Mouse (Mus musculus): ENCODE results near the gene Fscn1. TPM values are rescaled to one million over a fixed set of nuclear protein-coding genes. Genes with fewer than 3 reads are reported as not detected.

The Fscn1 gene
- polyA plus RNA-seq, 1 experiment from 2014 or later, result 698 TPM

DNA sequence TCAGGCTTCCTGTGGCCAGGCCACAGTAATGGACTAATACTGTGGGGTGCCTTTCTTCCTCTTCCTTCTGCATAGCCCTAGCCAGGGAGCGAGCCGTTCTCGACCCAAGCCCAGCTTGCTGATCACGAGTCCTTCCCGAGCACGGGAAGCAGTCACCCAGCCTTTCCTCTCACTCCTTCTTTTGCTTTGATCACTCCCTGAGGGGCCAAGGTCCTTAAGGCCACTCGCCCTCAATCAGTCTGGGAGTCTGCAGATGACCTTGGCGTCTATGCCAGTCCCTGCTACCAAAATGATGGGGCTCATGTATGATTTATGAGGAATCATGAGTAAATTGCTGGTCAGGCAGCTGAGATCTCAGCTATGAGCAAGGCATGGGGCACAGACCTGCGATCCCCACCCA is 37.4 kb downstream of the Fscn1 start:
- DNase-seq (ENCODE audit: low spot score) (no peak), ATAC-seq (ENCODE audit: insufficient read depth, low FRiP score, low TSS enrichment) (no peak)
- H3K27me3 ChIP-seq (ENCODE audit: control insufficient read depth, insufficient read depth, low read length), result no peaks in the 10 kb centered on the region
- no peak overlapping the region for H3K4me2 ChIP-seq (ENCODE audit: low read depth)
- H3K4me1 ChIP-seq (ENCODE audit: control insufficient read depth, insufficient read depth, low read length), result peaks cover 11% of the 10 kb centered on the region
- H3K9ac ChIP-seq (ENCODE audit: low read length), result no peak overlapping the region
- no peaks in the 10 kb centered on the region for H3K9me3 ChIP-seq (ENCODE audit: control insufficient read depth, low read length)
- H3K4me3 ChIP-seq (ENCODE audit: low read depth, low read length), result no peak overlapping the region
- H3K27ac ChIP-seq (ENCODE audit: low read depth, low read length), result no peak overlapping the region
- H3K36me3 ChIP-seq (ENCODE audit: control insufficient read depth, insufficient read depth, low read length), result no peaks in the 10 kb centered on the region; the same call in 1 of the 2 replicates
- 70% methylated on average over 9 of the region's 9 CpGs for WGBS

GRCm38 (mm10) chr5:142998171-142998570 is 38.0 kb downstream of the Fscn1 start:
- ATAC-seq (ENCODE audit: insufficient read depth, low FRiP score, low TSS enrichment), result no peak
- Histone ChIP-seq H3K27me3 (ENCODE audit: control insufficient read depth, insufficient read depth, low read length) (no peaks in the 10 kb centered on the region), H3K36me3 (ENCODE audit: control insufficient read depth, insufficient read depth, low read length) (no peaks in the 10 kb centered on the region), H3K4me1 (ENCODE audit: control insufficient read depth, insufficient read depth, low read length) (peaks cover 11% of the 10 kb centered on the region), H3K4me3 (ENCODE audit: low read depth, low read length) (no peak overlapping the region), H3K9ac (ENCODE audit: low read length) (no peak overlapping the region), H3K4me2 (ENCODE audit: low read depth) (no peak overlapping the region), H3K27ac (ENCODE audit: low read depth, low read length) (no peak overlapping the region), H3K9me3 (ENCODE audit: control insufficient read depth, low read length) (no peaks in the 10 kb centered on the region)
- 41% methylated on average over 2 of the region's 2 CpGs for WGBS
- no peak for DNase-seq (ENCODE audit: low spot score)

GRCm38 (mm10) chr5:143000091-143000490 is 39.9 kb downstream of the Fscn1 start:
- no peak for DNase-seq (ENCODE audit: low spot score)
- H3K4me2 ChIP-seq (ENCODE audit: low read depth), result no peak overlapping the region
- H3K36me3 ChIP-seq (ENCODE audit: control insufficient read depth, insufficient read depth, low read length), result no peaks in the 10 kb centered on the region; the same call in 1 of the 2 replicates
- H3K4me3 ChIP-seq (ENCODE audit: low read depth, low read length), result no peak overlapping the region
- no peaks in the 10 kb centered on the region for H3K9me3 ChIP-seq (ENCODE audit: control insufficient read depth, low read length)
- H3K27me3 ChIP-seq (ENCODE audit: control insufficient read depth, insufficient read depth, low read length), result no peaks in the 10 kb centered on the region
- WGBS, result 39% methylated on average over 4 of the region's 4 CpGs
- H3K4me1 ChIP-seq (ENCODE audit: control insufficient read depth, insufficient read depth, low read length), result peaks cover 11% of the 10 kb centered on the region
- peak overlapping the region; percentile 76 for H3K27ac ChIP-seq (ENCODE audit: low read depth, low read length)
- H3K9ac ChIP-seq (ENCODE audit: low read length), result no peak overlapping the region
- ATAC-seq (ENCODE audit: insufficient read depth, low FRiP score, low TSS enrichment), result no peak

GRCm38 (mm10) chr5:143000654-143001500 is 40.7 kb downstream of the Fscn1 start:
- H3K36me3 ChIP-seq (ENCODE audit: control insufficient read depth, insufficient read depth, low read length), result no peaks in the 10 kb centered on the region; the same call in 1 of the 2 replicates
- ATAC-seq (ENCODE audit: insufficient read depth, low FRiP score, low TSS enrichment) (no peak), DNase-seq (ENCODE audit: low spot score) (peak; percentile 60)
- peak overlapping the region; percentile 82 for H3K27ac ChIP-seq (ENCODE audit: low read depth, low read length)
- no peaks in the 10 kb centered on the region for H3K27me3 ChIP-seq (ENCODE audit: control insufficient read depth, insufficient read depth, low read length)
- 41% methylated on average over 9 of the region's 9 CpGs for WGBS
- H3K4me1 ChIP-seq (ENCODE audit: control insufficient read depth, insufficient read depth, low read length), result peaks cover 11% of the 10 kb centered on the region
- H3K4me2 ChIP-seq (ENCODE audit: low read depth), result no peak overlapping the region
- H3K4me3 ChIP-seq (ENCODE audit: low read depth, low read length), result no peak overlapping the region
- no peaks in the 10 kb centered on the region for H3K9me3 ChIP-seq (ENCODE audit: control insufficient read depth, low read length)
- H3K9ac ChIP-seq (ENCODE audit: low read length), result peak overlapping the region; percentile 35; the same call in 1 of the 2 replicates

GRCm38 (mm10) chr5:143009383-143009782 is 49.2 kb downstream of the Fscn1 start:
- no peak for ATAC-seq (ENCODE audit: insufficient read depth, low FRiP score, low TSS enrichment)

DNA sequence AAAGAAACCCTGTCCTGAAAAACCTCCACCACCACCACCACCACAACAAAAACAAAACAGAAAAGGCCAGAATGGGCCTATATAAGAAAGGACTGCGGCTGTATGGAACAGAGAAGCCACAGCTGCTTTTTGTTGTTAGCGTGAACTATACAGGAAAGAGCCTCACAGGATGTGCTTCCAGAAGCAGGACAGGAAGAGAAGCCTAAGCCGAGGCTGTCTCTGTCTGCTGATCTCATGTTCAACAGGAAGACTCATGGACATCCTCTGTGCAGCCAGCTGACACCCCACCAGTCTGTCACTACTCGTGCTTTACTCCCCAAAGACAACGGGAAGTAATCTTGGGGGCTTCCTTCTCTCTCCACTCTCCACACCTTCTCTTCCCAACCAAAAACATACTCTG is 57.3 kb downstream of the Fscn1 start:
- ATAC-seq (ENCODE audit: insufficient read depth, low FRiP score, low TSS enrichment) (no peak), DNase-seq (ENCODE audit: low spot score) (no peak)
- Histone ChIP-seq H3K4me2 (ENCODE audit: low read depth) (no peak overlapping the region), H3K27ac (ENCODE audit: low read depth, low read length) (no peak overlapping the region), H3K9ac (ENCODE audit: low read length) (no peak overlapping the region), H3K4me1 (ENCODE audit: control insufficient read depth, insufficient read depth, low read length) (no peaks in the 10 kb centered on the region), H3K27me3 (ENCODE audit: control insufficient read depth, insufficient read depth, low read length) (no peaks in the 10 kb centered on the region), H3K9me3 (ENCODE audit: control insufficient read depth, low read length) (no peaks in the 10 kb centered on the region), H3K4me3 (ENCODE audit: low read depth, low read length) (no peak overlapping the region), H3K36me3 (ENCODE audit: control insufficient read depth, insufficient read depth, low read length) (peaks cover 11% of the 10 kb centered on the region)
- 90% methylated on average over 5 of the region's 5 CpGs for WGBS

More at GRCm38 (mm10) chr5:143009383-143009782, 49.2 kb downstream of the Fscn1 start:
- H3K9ac ChIP-seq (ENCODE audit: low read length), result no peak overlapping the region
- H3K4me2 ChIP-seq (ENCODE audit: low read depth), result no peak overlapping the region
- 66% methylated on average over 10 of the region's 11 CpGs for whole genome bisulfite sequencing
- no peaks in the 10 kb centered on the region for H3K4me1 ChIP-seq (ENCODE audit: control insufficient read depth, insufficient read depth, low read length)
- H3K27me3 ChIP-seq (ENCODE audit: control insufficient read depth, insufficient read depth, low read length), result no peaks in the 10 kb centered on the region
- H3K4me3 ChIP-seq (ENCODE audit: low read depth, low read length), result no peak overlapping the region
- no peak for DNase-seq (ENCODE audit: low spot score)
- no peak overlapping the region for H3K27ac ChIP-seq (ENCODE audit: low read depth, low read length)
- no peaks in the 10 kb centered on the region for H3K9me3 ChIP-seq (ENCODE audit: control insufficient read depth, low read length)
- peaks cover 16% of the 10 kb centered on the region for H3K36me3 ChIP-seq (ENCODE audit: control insufficient read depth, insufficient read depth, low read length)

Other genes with a start within 250 kb of the Fscn1 start
- gene Tnrc18, start 142.7 kb upstream of the Fscn1 start, polyA plus RNA-seq (2014; fragmentation: Nextera tagmentation; extraction: Ambion mirVana), result 32.5 and 34.7 TPM in 2 replicates
- 12.2 and 13.7 TPM in 2 replicates for gene Fbxl18, start 64.9 kb upstream of the Fscn1 start, polyA plus RNA-seq (2014; fragmentation: Nextera tagmentation; extraction: Ambion mirVana)
- 15,839 and 16,684 TPM in 2 replicates for gene Actb, start 53.6 kb upstream of the Fscn1 start, polyA plus RNA-seq (2014; fragmentation: Nextera tagmentation; extraction: Ambion mirVana)
- 30.6 and 31.5 TPM in 2 replicates for gene Rnf216, start 152.7 kb downstream of the Fscn1 start, polyA plus RNA-seq (2014; fragmentation: Nextera tagmentation; extraction: Ambion mirVana)
- not detected in 2 replicates for gene Olfr718-ps1, start 187.2 kb downstream of the Fscn1 start, polyA plus RNA-seq (2014; fragmentation: Nextera tagmentation; extraction: Ambion mirVana)
- 11.6 and 12.2 TPM in 2 replicates for gene Rbak, start 220.4 kb downstream of the Fscn1 start, polyA plus RNA-seq (2014; fragmentation: Nextera tagmentation; extraction: Ambion mirVana)
- not detected in 2 replicates for gene Spdye4b, start 220.7 kb downstream of the Fscn1 start, polyA plus RNA-seq (2014; fragmentation: Nextera tagmentation; extraction: Ambion mirVana)

All from neural tube, embryonic 11.5 days (tissue).